Mouse (Mus musculus): ENCODE measurements around the gene Ppp4r4. TPM values are rescaled to one million over a fixed set of nuclear protein-coding genes. Genes with fewer than 3 reads are reported as not detected.

The Ppp4r4 gene
- total RNA-seq (2023): not detected

DNA sequence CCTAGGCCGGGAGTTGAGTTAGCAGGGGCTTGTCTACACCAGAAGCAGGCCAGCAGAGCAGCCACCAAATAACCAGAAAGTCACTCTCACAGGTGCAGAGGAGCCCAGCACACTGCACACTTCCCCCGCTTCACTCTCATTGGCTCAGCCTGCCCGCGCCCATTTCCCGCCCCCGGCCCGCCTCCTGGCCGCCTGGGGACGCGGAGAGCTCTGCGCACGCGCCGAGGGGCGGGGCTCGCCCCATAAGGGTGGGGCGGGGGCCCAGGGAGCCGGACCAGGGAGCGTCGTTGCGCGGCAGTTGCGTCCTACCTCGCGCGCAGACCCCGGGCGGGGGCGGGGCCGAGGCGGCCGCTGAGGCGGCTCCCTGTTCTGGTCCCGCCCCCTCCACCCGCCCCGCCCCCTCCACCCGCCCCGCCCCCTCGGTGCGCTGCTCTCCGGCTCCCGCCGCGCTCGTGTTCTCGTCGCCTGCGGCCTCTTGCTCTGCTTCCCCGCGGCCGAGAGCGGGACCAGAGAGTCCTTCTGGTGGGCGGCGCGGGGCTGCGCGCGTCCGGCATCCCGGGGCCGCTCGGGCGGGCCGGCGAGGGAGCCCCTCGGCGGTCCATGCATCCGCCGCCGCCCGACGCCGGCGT is at the start of gene Ppp4r4:
Gene Ppp4r4 (plus strand): TSS at position 264 of the 629 bp plus-strand sequence.

DNA sequence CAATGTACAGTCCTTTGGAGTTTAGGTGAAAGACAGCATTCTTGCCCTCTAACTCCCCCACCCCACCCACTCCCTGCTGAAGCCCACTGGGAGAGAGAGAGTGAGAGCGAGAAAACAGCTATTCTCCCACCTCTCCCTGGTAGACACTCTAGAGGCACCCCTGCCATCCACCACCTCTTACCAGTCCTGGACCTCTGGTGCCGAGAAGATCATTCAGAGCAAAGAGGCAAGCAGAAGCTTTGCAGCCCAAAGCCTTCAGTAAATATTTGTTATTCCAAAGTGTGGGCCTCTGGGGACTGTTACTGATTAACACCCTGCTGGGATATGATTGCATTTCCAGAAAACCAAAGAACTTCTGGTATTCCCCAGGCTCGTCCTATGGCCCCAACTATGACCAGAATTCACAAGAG is 99.1 kb downstream of the Ppp4r4 start, which contains the start of gene Serpina10:
Gene Serpina10 (minus strand): TSS at position 242 of the 410 bp plus-strand sequence.

DNA sequence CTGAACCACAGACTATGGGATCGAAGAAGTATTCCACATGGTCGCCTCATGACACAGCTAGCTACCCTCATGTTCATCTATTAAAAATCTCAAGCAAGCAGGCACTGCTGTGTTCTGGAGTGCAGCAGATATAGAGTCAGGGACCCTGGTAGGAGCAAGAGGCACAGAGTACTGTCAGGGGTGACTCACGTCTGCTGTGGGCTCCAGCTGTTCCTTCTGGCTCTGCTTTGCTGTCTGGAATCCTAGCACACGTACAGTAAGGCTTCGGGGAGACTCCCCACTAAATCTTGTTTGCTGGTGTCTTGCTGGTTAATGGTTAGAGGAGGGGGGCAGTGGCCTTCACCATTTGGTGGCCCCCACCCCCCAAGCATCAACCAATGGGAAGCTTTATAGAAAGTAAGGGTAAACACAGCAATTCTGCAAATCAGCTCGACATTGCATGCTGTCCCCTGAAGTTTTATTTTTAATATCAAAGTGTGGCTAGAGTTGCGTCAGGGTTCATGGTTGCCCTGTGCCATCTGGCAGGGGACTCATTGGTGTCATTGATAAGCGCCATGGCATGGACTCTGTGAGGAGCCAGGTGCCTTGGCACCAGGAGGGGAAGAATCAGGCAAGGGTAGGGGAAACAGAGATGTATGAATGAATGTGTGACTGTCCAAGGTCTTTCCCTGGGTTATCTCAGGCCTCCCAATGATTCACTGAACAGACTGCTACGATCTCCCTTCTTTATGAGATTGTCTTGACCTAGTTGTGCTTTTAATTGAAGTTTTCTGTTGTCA is 125.0 kb downstream of the Ppp4r4 start, which contains the start of gene Serpina6:
Gene Serpina6 (minus strand): TSS at position 365 of the 779 bp plus-strand sequence.

Other genes with a start within 250 kb of the Ppp4r4 start
- not detected for gene Fam181a, start 221.3 kb upstream of the Ppp4r4 start, total RNA-seq (2023)
- gene Asb2, start 176.3 kb upstream of the Ppp4r4 start, total RNA-seq (2023): 4.6 TPM
- 1.3 TPM for gene Otub2, start 143.6 kb upstream of the Ppp4r4 start, total RNA-seq (2023)
- gene 9330161L09Rik, start 124.5 kb upstream of the Ppp4r4 start, total RNA-seq (2023): 10.2 TPM
- 199 TPM for gene Ddx24, start 106.5 kb upstream of the Ppp4r4 start, total RNA-seq (2023)
- gene Ifi27, start 98.1 kb upstream of the Ppp4r4 start, total RNA-seq (2023): 137 TPM
- 242 TPM for gene Ifi27l2a, start 88.6 kb upstream of the Ppp4r4 start, total RNA-seq (2023)
- not detected for gene Ifi27l2b, start 75.1 kb upstream of the Ppp4r4 start, total RNA-seq (2023)
- not detected for gene Serpina10, start 99.2 kb downstream of the Ppp4r4 start, total RNA-seq (2023)
- not detected for gene Serpina6, start 124.9 kb downstream of the Ppp4r4 start, total RNA-seq (2023)
- not detected for gene Serpina16, start 143.9 kb downstream of the Ppp4r4 start, total RNA-seq (2023)
- not detected for gene Serpina1f, start 163.2 kb downstream of the Ppp4r4 start, total RNA-seq (2023)
- not detected for gene Serpina1d, start 241.3 kb downstream of the Ppp4r4 start, total RNA-seq (2023)